Mouse (Mus musculus) thymus, adult 2 months (tissue): ENCODE measurements around the gene Tspan5. TPM values are rescaled to one million over a fixed set of nuclear protein-coding genes. Genes with fewer than 3 reads are reported as not detected.

ENCODE experiments used
- DNase-seq: peaks from one replicate; pipeline ENCODE4 v3.0.0; 2021
- H3K27ac ChIP-seq: fragments of 200-500 bp; 2 replicates; pipeline ENCODE4 v1.5.1; 2012; ENCODE audit warnings: low read length, control low read depth; ENCODE audit not compliant: control insufficient read depth, insufficient read depth
- H3K27me3 ChIP-seq: fragments of 200-500 bp; 2 replicates; pipeline ENCODE4 v1.6.1; 2012; ENCODE audit warnings: mild to moderate bottlenecking, low read length, moderate library complexity, mixed read lengths; ENCODE audit not compliant: control insufficient read depth, insufficient read depth
- H3K36me3 ChIP-seq: fragments of 200-500 bp; 2 replicates; pipeline ENCODE4 v1.6.1; 2012; ENCODE audit warnings: mild to moderate bottlenecking, low read length, moderate library complexity; ENCODE audit not compliant: control insufficient read depth, insufficient read depth
- H3K4me1 ChIP-seq: fragments of 200-500 bp; replicated peaks from 2 replicates; pipeline ENCODE4 v1.6.1; 2012; ENCODE audit warnings: low read length; ENCODE audit not compliant: control insufficient read depth, insufficient read depth
- H3K4me3 ChIP-seq: fragments of 200-500 bp; 2 replicates; pipeline ENCODE4 v1.5.1; 2012; ENCODE audit warnings: mild to moderate bottlenecking, low read length, control low read depth, moderate library complexity; ENCODE audit not compliant: control insufficient read depth, insufficient read depth
- CTCF ChIP-seq: fragments of 200-500 bp; IDR thresholded peaks from 2 replicates; pipeline ENCODE4 v1.5.1; 2012; ENCODE audit warnings: mild to moderate bottlenecking, control low read depth, low read length, moderate library complexity, borderline replicate concordance; ENCODE audit not compliant: control insufficient read depth, poor library complexity, insufficient read depth; ENCODE audit errors: extremely low read depth
- POLR2A ChIP-seq: fragments of 200-500 bp; IDR thresholded peaks from 2 replicates; pipeline ENCODE4 v1.6.1; 2012; ENCODE audit warnings: mild to moderate bottlenecking, low read length, control low read depth, moderate library complexity; ENCODE audit not compliant: control insufficient read depth, poor library complexity, insufficient read depth; ENCODE audit errors: extremely low read depth
- WGBS: fragments of 180-500 bp; shearing (Covaris S2); methylation state at CpG from one replicate; pipeline ENCODE4 v1.1.7; 2018; 5-methylcytosine and 5-hydroxymethylcytosine counted together
- polyA plus RNA-seq: library from polyadenylated mRNA; depleted of rRNA; stranded (reverse); fragments of >200 nt; gene quantifications from 2 replicates; pipeline ENCODE4 v1.2.3, GENCODE M21; 2012

Tspan5 gene
- polyA plus RNA-seq, 1 experiment: 15.9 TPM

- H3K36me3 ChIP-seq: no peaks in the 10 kb centered on the region
- H3K27me3 ChIP-seq: no peaks in the 10 kb centered on the region
- DNase-seq: no peak
- 48% methylated on average over 11 of the region's 11 CpGs for WGBS
- no peak overlapping the region for H3K27ac ChIP-seq
- H3K4me3 ChIP-seq: no peak overlapping the region
- TF ChIP-seq CTCF (no peak), POLR2A (no peak)
- H3K4me1 ChIP-seq: peaks cover 39% of the 10 kb centered on the region
Observed at GRCm38 (mm10) chr3:138860257-138860760, 118.3 kb downstream of the Tspan5 start.

GRCm38 (mm10) chr3:138861032-138861431 lies 119.0 kb downstream of the Tspan5 start:
- no peak for DNase-seq
- no peak overlapping the region for H3K27ac ChIP-seq
- H3K27me3 ChIP-seq: no peaks in the 10 kb centered on the region
- TF ChIP-seq CTCF: no peak
- TF ChIP-seq POLR2A: no peak
- no peaks in the 10 kb centered on the region for H3K36me3 ChIP-seq
- WGBS: 91% methylated on average over 9 of the region's 9 CpGs
- peaks cover 39% of the 10 kb centered on the region for H3K4me1 ChIP-seq
- H3K4me3 ChIP-seq: no peak overlapping the region

GRCm38 (mm10) chr3:138861589-138861988 lies 119.6 kb downstream of the Tspan5 start:
- H3K27me3 ChIP-seq: no peaks in the 10 kb centered on the region
- TF ChIP-seq CTCF (no peak), POLR2A (no peak)
- H3K4me3 ChIP-seq: no peak overlapping the region
- no peak overlapping the region for H3K27ac ChIP-seq
- H3K36me3 ChIP-seq: no peaks in the 10 kb centered on the region
- 91% methylated on average over 3 of the region's 3 CpGs for WGBS
- DNase-seq: no peak
- peaks cover 39% of the 10 kb centered on the region for H3K4me1 ChIP-seq

- DNase-seq: no peak
- Histone ChIP-seq H3K27me3 (no peaks in the 10 kb centered on the region), H3K36me3 (no peaks in the 10 kb centered on the region), H3K4me3 (no peak overlapping the region), H3K27ac (no peak overlapping the region), H3K4me1 (peaks cover 18% of the 10 kb centered on the region)
- TF ChIP-seq POLR2A (no peak), CTCF (no peak)
- WGBS: 94% methylated on average over 12 of the region's 12 CpGs
Observed at GRCm38 (mm10) chr3:138864166-138864648, 122.2 kb downstream of the Tspan5 start.

GRCm38 (mm10) chr3:138865271-138865670 lies 123.3 kb downstream of the Tspan5 start:
- H3K36me3 ChIP-seq: no peaks in the 10 kb centered on the region
- DNase-seq: no peak
- no peak overlapping the region for H3K27ac ChIP-seq
- H3K4me3 ChIP-seq: no peak overlapping the region
- TF ChIP-seq CTCF (no peak), POLR2A (no peak)
- H3K27me3 ChIP-seq: no peaks in the 10 kb centered on the region
- WGBS: 89% methylated on average over 5 of the region's 5 CpGs
- H3K4me1 ChIP-seq: peaks cover 8% of the 10 kb centered on the region

- TF ChIP-seq POLR2A: no peak
- TF ChIP-seq CTCF: no peak
- WGBS: 95% methylated on average over 16 of the region's 16 CpGs
- DNase-seq: no peak
- Histone ChIP-seq H3K27me3 (no peaks in the 10 kb centered on the region), H3K27ac (no peak overlapping the region), H3K36me3 (no peaks in the 10 kb centered on the region), H3K4me1 (no peaks in the 10 kb centered on the region), H3K4me3 (no peak overlapping the region)
Observed at GRCm38 (mm10) chr3:138867149-138867848, 125.3 kb downstream of the Tspan5 start.
